Mouse (Mus musculus): ENCODE measurements at regions not wholly inside any gene's neighbourhood (a gene's known extent, or its start where the extent isn't known, plus 50 kb on each side); places are given as distances from the start of the nearest gene placed in this dataset.
A peak's percentile ranks its signal among the peaks of the same experiment; 100 is the strongest.
"Not testable (repeated sequence)": the region's sequence is repeated elsewhere in the genome, so short reads cannot be mapped to it uniquely, and the experiment has no call there.

DNA sequence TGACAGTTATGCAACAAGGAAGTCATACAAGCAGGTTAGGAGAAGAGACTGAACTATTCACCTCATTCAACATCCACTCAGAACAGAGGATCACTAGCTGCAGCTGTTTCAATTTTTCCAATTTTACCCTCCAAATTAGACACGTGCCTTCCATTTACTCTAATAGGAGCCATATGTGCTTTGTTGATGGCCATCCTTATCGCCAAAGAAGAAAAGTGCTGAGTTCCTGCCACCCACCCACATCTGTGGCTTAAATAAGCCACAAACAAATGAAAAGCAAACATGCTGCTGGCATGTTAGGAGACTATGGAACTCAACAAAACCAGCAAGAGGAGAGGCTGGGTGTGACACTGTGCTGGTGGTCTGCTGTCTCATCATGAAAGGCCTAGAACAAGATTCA, 1786.1 kb downstream of the 9330182O14Rik start:
- DNase-seq, result no peak

DNA sequence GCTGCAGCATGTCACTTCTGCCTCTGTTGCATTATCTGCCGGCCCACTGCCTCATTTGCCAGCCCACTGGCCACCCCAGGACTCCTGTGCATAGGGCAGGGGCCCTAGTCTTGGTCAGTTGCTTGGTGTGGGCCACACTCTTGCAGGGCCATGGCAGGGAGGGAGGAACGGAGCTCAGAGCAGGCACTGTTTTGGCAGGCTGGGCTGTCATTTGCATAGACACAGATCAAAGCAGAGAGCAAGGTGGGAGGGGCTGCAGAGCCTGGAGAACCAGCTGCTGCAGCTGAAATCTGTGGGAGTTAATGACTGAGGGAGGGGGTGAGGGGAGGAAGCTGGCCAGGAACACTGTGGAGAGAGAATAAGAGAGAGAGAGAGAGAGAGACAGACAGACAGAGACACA, 1802.5 kb downstream of the 9330182O14Rik start:
- no peak for DNase-seq

DNA sequence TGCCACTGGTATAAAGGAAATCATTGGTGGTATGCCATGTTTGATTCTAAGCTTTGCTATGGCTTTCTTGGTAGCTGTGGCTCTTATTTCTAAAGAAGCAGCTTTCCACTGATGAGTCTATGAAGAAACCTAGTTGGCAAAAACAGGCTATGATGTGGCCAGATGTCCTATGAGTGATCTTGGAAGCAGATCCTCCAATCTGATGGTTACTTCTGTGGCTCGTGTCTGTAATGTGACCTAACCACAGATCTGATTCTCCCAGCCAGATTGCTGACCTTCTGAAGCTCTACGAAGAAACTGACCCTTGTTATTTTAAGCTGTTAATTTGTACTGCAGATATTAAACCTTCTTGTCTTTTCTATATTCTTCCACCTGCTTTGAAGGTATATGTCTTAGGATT, 1811.1 kb downstream of the 9330182O14Rik start:
- no peak for DNase-seq

DNA sequence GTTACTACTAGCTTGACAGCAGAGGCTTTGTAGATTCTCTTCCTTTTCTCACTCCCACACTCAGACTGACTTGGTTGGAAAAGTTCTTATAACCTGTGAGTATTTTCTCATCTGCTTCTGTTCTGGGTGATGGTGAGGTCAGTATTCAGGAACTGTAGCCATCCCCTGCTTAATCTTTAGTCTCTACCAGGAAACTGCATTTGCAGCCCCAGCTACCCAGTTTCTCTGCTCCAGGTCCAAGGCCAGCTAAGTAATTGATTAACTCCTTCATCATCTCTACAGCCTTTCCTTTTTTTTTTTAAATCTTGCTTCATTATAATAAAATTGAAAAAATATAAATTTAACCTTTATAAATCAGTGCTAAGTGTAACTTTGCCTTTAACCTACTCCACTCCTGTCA, 1813.7 kb downstream of the 9330182O14Rik start:
- DNase-seq, result no peak

DNA sequence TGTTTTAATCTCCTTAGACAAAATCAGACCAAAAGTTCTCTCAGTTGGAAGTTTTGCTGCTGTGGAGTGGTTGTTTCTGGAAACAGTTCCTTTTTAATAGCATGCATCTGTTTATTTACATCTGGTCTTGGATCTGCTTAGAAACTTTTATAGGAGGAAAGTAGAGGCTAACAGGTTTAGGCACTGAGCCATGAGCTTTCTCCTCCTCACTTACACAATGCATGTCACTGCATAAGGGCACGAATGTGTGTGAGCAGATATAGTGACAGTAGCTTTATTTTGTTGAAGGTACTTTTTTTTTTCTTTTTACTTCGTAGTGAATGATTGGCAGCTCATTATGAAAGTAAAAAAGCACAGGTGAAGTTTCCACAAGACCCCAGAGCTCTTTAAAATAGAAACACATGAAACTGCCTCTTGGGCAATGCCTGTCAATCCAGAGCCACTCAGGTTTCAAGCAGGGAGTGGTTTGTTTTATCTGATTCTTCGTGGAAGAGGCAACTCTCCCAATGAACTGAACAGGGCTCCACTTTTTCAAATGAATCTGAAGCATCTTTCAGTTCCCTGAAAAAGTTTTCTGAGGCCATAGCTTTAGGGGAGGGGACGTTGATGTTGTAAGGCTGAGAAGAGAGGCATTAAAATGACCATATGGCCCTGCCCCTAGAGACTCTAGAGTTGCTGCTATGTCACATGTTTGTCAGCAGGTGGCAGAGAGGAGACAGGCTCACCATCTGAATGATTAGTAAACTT, 1814.4 kb downstream of the 9330182O14Rik start:
- peak; percentile 19 for DNase-seq

DNA sequence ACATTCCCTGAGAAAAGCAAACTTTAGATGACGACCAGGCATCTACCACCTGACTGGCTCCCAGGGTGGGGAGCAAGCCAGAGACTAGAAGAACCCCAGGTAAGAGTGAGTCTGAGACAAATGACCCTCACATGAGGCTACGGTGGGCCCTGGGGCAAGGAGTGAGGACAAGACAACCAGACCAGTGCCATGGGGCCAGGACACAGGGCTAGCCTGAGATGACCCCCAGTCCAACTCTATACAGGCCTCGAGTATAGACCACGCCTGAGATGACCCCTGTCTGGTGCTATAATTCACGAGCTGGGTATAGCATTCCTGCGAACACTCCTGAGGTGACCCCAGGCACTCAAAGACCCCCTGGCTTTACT, 1814.9 kb downstream of the 9330182O14Rik start:
- no peak for DNase-seq

DNA sequence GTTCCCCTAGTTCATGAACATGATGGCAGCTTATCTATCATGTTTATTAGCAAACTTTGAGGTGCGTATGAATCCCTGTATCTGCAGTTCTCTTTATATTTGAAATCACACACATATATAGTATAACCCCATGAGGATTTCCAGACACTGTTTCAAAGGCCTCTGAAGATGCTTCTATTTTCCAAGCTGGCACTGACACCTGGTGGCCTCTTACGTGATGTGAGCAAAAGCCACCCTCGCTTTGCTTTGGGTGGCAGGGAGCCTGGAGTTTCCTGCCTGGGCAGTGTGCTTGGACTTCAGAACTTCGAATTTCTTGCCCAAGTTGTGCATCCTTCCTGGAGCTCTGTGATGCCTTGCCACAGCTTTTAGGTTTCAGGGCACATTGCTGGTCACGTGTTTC, 1817.1 kb downstream of the 9330182O14Rik start:
- peak; percentile 55 for DNase-seq

DNA sequence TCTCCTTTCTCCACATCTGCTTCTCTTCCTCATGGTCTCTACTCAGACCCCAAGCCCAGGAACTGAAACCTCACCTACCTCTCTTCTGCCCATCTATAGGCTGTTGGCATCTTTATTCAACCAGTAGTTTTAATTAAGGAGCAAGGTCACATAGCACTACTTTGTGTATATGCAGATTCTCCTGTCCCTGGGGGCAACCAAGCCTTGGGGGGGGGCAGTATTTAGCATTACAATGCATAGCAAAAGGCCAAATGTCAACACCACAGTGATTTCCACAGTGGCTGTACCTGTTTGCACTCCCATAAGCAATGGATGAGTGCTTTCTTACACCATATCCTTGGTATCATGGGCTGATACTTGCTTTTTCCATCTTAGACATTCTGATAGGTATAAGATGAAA, 1826.4 kb downstream of the 9330182O14Rik start:
- DNase-seq, result no peak

DNA sequence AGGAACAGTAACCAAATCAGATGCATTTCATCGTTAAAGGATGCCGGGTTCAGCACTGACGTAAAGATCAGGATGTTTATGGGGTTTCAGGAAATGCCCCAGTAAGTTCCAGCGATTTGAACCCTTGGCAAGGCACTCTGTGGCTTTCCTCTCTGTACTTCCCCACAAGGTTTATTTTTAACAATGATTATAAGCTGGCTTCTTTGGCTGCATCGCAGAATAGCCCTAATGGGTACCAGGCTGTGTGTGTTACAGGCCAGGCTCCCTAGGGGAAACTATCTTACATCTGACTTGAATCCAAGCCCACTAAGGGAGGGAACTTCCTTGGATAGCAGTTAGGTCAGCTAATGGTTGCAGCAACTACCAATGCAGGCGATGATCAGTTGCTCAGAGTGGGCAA, 1836.7 kb downstream of the 9330182O14Rik start:
- no peak for DNase-seq

DNA sequence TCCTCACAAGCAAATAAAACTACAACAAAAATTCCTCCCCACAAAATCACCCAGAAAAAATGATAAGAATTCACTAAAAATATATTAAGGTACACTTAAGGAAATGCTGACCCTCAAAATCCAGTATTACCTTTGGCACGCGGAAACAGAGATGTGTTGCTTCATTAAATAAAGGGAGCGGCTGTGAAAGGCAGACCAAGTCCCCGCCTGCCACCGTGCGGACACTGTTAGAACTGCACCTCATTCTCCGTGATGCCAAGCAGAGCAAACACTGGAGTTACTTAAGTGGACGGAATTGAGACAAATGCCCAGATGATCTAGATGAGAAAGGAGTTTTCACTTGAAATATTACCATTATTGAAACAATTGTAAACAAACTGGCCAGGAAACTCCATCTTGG, 1839.1 kb downstream of the 9330182O14Rik start:
- DNase-seq, result peak; percentile 92

DNA sequence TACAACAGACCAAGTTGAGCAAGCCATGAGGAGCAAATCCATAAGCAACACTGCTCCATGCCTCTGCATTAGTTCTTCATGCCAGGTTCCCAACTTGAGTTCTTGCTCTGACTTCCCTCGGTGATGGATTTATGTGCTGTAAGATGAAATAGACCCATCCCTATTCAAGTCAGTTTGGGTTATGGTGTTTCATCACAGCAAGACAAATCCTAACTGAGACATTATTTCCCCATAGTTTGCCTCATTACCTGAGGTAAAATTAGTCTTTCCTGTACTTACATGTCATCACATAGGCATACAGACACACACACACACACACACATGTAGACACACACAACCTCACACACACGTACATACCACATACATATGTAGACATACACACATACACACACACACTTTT, 1843.0 kb downstream of the 9330182O14Rik start:
- no peak for DNase-seq

DNA sequence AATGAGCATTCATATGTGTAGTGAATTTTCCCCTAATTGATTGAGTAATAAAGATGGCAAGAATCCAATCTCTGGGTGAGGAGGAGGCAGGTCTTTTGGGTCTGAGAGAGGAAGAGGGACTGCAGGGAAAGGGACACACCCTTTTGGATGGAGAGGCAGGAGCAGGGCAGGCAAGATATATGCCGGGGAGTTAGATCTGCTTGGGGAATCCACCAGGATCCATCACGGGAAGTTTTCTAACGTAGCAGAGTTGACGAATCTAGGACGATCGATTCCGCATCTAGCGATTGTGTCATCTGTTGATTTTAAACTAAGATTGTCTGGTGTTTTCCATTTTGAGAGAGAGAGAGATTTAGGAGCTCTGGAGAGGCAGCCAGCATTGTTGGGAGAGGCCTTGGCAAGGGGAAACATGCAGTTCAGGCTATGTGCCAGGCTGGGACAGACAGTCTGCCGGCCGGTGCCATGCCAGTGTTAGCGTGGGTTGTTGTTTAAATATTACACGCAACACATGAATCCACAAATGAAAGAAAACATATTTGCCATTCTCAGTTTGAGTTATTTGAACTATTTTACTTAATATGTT, 1843.6 kb downstream of the 9330182O14Rik start:
- no peak for DNase-seq

DNA sequence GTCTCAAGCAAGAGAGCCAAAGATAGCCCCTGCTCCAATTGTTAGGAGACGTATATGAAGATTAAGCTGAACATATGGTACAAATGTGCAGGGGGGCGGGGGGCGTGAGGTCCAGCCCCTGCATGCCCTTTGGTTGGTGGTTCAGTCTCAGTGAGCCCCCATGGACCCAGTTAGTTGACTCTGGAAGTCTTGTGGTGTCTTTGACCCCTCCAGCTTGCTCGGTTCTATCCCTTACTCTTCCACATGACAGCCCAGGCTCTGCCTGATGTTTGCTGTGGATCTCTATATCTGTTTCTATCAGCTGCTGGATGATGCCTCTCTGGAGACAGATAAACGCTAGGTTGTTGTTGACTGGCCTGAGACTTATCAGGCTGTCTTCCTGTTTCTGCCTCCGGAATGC, 1849.1 kb downstream of the 9330182O14Rik start:
- DNase-seq, result no peak

DNA sequence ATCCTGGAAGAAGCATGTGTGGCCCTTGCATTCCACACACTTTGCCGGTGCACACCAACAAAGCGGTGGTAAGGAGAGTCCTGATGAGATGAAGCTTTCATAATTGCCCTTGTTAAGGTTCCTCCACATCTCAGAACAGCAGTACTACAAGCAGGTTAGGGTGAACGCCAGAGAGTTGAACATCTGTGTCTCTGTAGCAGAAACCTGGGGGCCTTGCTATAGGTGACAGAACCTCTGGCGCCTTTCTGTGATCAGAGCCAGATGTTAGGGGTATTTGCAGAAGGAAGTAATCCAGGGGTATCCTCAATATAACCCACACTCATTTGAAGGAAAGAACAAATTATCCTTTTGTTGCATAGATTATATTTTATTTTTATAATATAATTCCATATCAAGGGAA, 1850.1 kb downstream of the 9330182O14Rik start:
- no peak for DNase-seq

DNA sequence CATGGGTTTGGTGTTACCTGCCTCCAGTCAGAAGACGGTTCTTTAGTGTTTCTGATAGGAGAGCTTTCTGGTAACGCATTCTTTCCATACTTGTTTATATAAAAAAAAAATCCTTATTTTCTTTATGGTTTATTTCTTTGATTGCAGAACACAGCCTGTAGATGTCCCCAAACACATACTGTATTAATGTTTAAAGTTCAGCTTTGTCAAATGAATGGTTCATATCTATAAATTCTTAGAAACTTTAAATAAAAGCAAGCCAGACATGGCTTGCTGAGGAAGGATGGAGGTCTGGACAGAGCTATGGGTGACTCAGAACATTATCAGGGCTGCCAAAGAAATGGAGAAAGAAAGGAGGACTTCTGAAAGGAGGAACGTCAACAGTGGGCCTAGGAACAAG, 1852.1 kb downstream of the 9330182O14Rik start:
- no peak for DNase-seq

DNA sequence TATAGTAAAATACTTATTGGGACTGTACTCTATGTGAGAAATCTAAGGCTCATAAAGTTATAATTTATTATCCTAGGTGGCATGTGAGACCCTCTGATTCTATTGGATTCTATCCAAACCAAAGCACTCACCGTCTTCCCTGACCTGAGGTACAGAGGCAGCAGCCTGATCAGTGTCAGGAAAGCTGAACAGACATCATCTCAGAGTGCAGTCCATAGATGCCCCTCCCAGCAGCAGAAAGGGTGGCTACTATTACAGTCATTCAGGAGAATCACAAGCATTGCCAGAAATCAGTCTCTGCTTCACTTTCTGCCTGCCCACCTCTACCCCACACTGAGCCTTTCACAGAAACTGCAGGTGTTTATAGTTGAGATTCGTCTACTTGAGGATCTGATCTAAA, 1854.9 kb downstream of the 9330182O14Rik start:
- no peak for DNase-seq

DNA sequence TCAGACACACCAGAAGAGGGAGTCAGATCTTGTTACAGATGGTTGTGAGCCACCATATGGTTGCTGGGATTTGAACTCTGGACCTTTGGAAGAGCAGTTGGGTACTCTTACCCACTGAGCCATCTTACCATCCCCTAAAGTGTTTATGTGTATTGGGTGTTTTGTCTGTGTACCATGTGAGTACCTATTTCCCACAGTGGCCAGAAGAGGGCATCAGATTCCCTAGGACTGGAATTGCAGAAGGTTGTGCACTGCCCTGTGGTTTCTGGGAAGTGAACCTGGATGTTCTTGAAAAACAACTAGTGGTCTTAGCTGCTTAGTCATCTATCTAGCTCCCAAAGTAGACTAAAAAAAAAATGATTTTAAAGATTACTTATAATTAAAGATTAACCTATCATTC, 1857.7 kb downstream of the 9330182O14Rik start:
- no peak for DNase-seq

DNA sequence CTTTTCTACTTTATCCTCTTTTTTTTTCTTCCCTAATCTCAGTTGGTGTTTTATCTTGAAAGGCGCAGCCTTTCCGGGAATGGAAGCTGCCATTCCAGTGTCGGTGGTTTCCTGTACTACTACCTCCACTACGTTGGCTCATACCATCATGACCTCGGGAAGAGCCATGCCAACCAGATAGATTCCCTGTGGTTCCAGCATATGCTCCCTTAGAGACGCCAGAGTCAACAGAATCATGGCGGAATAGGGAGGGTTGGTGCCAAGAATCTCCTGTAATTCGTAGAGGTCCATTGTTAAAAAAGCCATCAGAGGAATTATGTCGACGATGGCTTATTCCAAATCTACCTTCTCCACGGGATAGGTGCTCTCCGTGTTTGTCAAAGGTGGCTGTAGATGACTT, 1898.1 kb downstream of the 9330182O14Rik start:
- not testable (repeated sequence) for DNase-seq

DNA sequence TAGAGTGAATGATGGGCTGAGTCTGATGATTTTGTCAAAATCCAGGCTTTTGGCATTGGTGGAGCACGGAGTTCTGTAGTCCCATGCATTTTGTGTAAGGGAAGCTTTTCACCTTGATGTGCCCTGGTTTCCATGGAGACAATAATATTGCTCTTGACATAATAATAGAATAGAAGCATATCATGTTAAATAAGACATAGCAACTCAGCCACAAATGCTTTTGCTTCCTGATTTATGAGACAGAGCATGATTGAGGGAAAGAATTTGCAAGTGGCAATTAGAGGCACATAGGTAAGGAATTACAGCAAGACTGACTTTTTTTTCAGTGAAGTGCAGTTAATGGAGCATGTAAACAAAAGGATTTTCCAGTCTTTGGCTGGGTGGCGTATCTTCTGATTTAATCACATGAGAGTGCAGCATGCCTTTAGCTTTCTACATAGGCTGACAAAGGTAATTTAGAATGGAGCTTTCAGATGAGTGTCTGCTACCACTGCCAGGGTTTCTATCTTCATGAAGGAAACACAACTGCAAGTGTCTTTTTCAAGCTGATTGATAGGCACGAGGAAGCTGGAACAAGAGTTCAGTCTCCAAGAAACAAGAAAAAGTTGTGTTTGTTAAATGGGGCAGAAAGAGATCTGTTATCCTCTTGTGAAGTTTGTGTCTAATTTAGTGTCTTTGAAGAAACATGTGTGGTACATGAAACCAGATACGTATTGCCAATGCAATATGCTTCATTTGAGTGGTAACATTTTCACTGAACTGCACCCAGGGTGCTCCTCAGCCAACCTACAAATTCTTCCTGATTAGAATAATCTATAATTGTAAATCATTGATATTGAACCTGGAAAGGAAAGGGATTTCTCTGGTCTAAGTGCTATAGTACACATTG, 1913.2 kb downstream of the 9330182O14Rik start:
- DNase-seq, result no peak

DNA sequence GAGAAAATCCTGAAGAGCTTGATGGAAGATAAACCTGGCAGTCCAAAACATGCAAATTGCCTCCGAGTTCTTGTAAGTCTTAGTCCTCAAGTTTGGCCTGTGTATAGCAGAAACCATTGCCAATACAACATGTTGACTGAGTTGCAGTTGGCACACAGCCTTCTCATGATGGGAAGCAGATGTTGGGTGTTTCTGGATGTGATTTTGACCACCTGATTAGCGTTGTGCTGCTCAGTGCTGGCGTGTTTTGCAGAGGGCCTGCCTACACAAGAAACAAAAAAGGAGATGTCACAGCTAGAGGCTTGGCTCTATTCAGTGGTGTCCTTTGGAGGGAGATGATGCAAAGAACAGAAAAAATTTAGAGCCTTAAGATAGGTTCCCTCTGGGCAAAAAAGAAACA, 1922.6 kb downstream of the 9330182O14Rik start:
- DNase-seq, result peak; percentile 20

DNA sequence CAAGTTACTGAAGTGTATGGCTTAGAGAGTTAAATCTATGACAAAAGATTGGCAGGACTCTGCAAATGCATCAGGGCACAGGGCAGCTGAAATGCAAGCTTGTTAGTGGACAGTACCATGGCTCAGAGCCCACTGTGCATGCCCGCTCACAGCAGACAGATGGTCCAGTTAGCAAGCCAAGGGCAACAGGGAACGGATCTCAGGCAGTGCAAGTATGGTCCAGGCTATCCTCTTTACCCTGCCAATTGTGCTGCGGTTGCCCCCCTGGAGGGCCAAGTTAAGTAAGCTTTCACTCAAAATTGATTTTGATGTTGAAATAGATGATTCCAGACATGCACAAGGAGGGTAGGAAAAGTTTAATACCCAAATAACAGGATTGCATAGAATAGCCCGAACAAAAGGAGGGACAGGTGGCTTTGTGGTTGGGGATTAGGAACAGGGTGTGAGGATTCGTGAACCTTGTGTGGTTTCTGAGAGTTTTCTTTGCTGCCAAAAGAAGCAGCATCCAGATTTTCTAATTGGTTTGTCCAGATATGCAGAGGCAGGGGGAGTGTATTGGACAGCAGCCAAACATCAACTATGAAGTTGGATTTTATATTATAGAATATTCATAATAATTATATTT, 1934.2 kb downstream of the 9330182O14Rik start:
- DNase-seq, result no peak

DNA sequence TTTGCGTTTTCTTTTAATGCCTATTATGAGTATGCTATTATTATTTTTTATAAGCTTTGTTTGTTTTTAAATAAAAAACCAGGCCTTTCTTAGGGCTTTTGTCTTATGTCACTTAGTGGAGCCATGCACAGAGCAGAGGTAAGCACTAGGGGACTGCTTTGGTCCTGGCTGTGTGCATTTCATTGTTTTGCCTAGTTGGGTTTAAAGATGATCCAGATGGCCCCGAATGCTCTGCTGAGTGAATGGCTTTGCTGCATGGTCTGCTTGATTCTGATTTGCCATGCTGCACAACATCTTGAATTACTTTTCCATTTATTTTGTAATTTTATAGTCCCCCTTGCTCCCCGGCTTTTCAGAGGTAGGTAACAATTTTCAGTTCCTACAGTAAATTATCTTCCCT, 1934.9 kb downstream of the 9330182O14Rik start:
- no peak for DNase-seq

DNA sequence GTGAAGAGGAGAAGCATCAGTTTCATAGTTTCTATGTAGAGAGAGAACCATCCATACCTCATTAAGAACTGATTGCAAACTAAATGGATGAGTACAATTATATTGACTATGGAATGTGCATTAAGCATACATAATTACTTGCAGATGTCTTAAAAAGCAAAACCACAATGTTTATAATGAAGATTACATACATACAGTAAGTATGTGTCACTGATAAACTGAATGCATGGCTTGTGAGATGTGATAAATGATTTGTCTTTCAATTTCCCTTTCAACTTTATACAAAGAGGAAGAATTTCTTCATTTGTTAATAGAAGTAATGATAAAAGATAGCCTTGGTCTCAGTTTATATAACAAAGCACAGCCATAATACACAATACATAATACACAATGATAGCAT, 1939.3 kb downstream of the 9330182O14Rik start:
- DNase-seq, result no peak

All from kidney, postnatal 10 days (tissue).